ENCODE assay signal across 8 mouse cellular contexts in the genomic region with DNA sequence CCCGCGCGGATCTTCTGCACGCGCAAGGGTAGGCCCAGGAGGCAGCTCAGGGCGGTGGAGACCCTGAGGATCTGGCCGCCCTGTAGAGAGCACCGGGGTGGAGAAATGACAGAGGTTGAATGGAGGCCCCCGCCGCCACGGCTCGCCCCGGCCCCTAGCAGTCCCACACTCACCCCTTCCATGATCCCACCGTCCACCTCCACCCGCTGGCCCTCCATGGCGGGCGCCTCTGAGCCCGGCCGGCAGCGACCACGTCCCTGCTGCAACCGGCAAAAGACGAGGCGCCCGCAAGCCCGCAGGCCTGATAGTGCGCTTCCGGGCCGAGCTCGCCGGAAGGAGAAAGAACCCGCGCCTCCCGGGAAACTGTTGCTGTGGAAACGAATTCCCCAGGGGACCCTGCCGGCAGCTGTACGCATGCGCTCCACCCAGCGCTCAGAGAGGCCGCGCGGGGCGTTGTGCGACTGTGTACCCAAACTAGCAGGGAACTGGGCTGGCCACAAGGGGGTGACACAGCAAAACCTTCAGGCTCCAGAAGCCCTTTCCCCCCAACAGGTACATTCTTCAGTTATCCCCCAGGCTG. TPM values are rescaled to one million over a fixed set of nuclear protein-coding genes. Genes with fewer than 3 reads are reported as not detected.
DNase-seq lines count a peak whose midpoint lies in the region; ATAC-seq and TF ChIP-seq lines count a peak whose summit lies in the region.

Gene Rtca, minus strand, starts transcription at position 437 of the 580 bp plus-strand sequence.

- in situ Hi-C loops in Patski (cut with MboI; ENCODE audit: low pct_unique_long_range_greater_than_20kb), result no loop called here

- peak within 1 kb of the TSS; percentile 98 for H3K4me3 ChIP-seq in hindbrain, embryonic 14.5 days (replicated peaks; ENCODE audit: low read length)

- H3K27ac ChIP-seq in hindbrain, embryonic 14.5 days, result peak within 1 kb of the TSS; percentile 84

- H3K27me3 ChIP-seq in Patski, result no peaks in the 10 kb centered on the region
- no peaks in the 10 kb centered on the region for H3K27me3 ChIP-seq in hindbrain, embryonic 14.5 days (ENCODE audit: control insufficient read depth, insufficient read depth, low read length)

- POLR2A ChIA-PET in Patski (lab: Charles Lee), result interaction anchor here (0.6 to 1.3 kb wide), 4 partner anchors 9 to 298 kb away, joined by 3 to 4 read pairs (median 3); no protein-coding TSS in a partner anchor

- H3K36me3 ChIP-seq in hindbrain, embryonic 14.5 days (replicated peaks; ENCODE audit: control insufficient read depth, insufficient read depth), result peaks cover 35% of the 10 kb centered on the region

- WGBS in hindbrain, embryonic 14.5 days, result 1% methylated on average over 31 of the region's 44 CpGs

- no peaks in the 10 kb centered on the region for H3K9me3 ChIP-seq in hindbrain, embryonic 14.5 days (ENCODE audit: control insufficient read depth, low read length)

- H3K9ac ChIP-seq in hindbrain, embryonic 14.5 days, result peak within 1 kb of the TSS; percentile 95

- H3K4me2 ChIP-seq in hindbrain, embryonic 14.5 days (replicated peaks), result peak within 1 kb of the TSS; percentile 88

- TF ChIP-seq CTCF in Patski (IDR thresholded peaks at IDR 0.05), result no peak

- peak; percentile 84 for ATAC-seq in Patski
- ATAC-seq in hindbrain, embryonic 14.5 days (ENCODE audit: low FRiP score), result peak; percentile 95

- DNase-seq in Patski (ENCODE audit: low read depth, low spot score), result peak; percentile 99
- peak; percentile 100 for DNase-seq in cerebellum, postnatal 14 days
- DNase-seq in frontal cortex, postnatal 25 days (ENCODE audit: low spot score in 2 of 2), result peak; percentile 95 to 98
- peak; percentile 99 for DNase-seq in hindbrain, embryonic 14.5 days (ENCODE audit: low spot score)
- DNase-seq in layer of hippocampus, postnatal 36 days, result peak; percentile 97 to 98
- peak; percentile 98 for DNase-seq in lung, postnatal 36 days
- peak; percentile 98 for DNase-seq in retina, postnatal 1 day
- peak; percentile 90 to 96 for DNase-seq in urinary bladder, adult 18-20 months (ENCODE audit: low spot score in 2 of 2)

- CTCF ChIA-PET in Patski (lab: Charles Lee), result interaction anchor here (0.7 to 1.8 kb wide), 11 partner anchors 9 to 260 kb away, joined by 3 to 11 read pairs (median 4); no protein-coding TSS in a partner anchor

- peaks cover 12% of the 10 kb centered on the region for H3K4me1 ChIP-seq in hindbrain, embryonic 14.5 days (replicated peaks; ENCODE audit: control insufficient read depth, insufficient read depth, low read length)

RNA-seq across cellular contexts. Expression of gene Rtca, which starts in this region (rescaled TPM):
- polyA plus RNA-seq in Patski (2021), result 101 TPM
- polyA plus RNA-seq in hindbrain, embryonic 14.5 days (2014; fragmentation: Nextera tagmentation; extraction: Ambion mirVana), result 113 and 115 TPM in 2 replicates
- 10 to 100 TPM; 52.1 to 55.0 TPM for total RNA-seq in layer of hippocampus, postnatal 36 days (2021)

Comparison
In these comparisons a context has a peak if more than half of its experiments do, and no peak if none do; other contexts are left out.
1. Peak in every context shown above with its lines: DNase-seq, ATAC-seq, H3K4me3 ChIP-seq and H3K27ac ChIP-seq.